Mouse (Mus musculus) hindbrain, embryonic 16.5 days (tissue): ENCODE results near the gene Rtl6. TPM values are rescaled to one million over a fixed set of nuclear protein-coding genes. Genes with fewer than 3 reads are reported as not detected.

Experiments
- ATAC-seq: fragments of 200-750 bp; cut with Nextera tagmentation; 2 replicates; pipeline ENCODE4 v1.8.0; 2017; ENCODE audit warnings: moderate TSS enrichment, moderate library complexity
- H3K27ac ChIP-seq: fragments of 300-500 bp; sonication (generic); 2 replicates; pipeline ENCODE4 v1.5.1; 2014; ENCODE audit warnings: low read depth, mild to moderate bottlenecking, control low read depth, low read length, moderate library complexity
- H3K27me3 ChIP-seq: fragments of 300-500 bp; sonication (generic); replicated peaks from 2 replicates; pipeline ENCODE4 v1.6.1; 2014; ENCODE audit warnings: low read length; ENCODE audit not compliant: control insufficient read depth, insufficient read depth
- H3K36me3 ChIP-seq: fragments of 300-500 bp; sonication (generic); 2 replicates; pipeline ENCODE4 v1.6.1; 2014; ENCODE audit warnings: mild to moderate bottlenecking, low read length, moderate library complexity, mixed read lengths; ENCODE audit not compliant: control insufficient read depth, insufficient read depth
- H3K4me1 ChIP-seq: fragments of 300-500 bp; sonication (generic); 2 replicates; pipeline ENCODE4 v1.6.1; 2014; ENCODE audit warnings: low read depth, low read length; ENCODE audit not compliant: control insufficient read depth, insufficient read depth
- H3K4me2 ChIP-seq: fragments of 300-500 bp; sonication (generic); 2 replicates; pipeline ENCODE4 v1.6.1; 2014; ENCODE audit warnings: mild to moderate bottlenecking, low read length, control low read depth, moderate library complexity
- H3K4me3 ChIP-seq: fragments of 300-500 bp; sonication (generic); 2 replicates; pipeline ENCODE4 v1.5.1; 2014; ENCODE audit warnings: mild to moderate bottlenecking, low read length, control low read depth, moderate library complexity
- H3K9ac ChIP-seq: fragments of 300-500 bp; sonication (generic); 2 replicates; pipeline ENCODE4 v1.6.1; 2014; ENCODE audit warnings: low read depth, mild to moderate bottlenecking, control low read depth, low read length, moderate library complexity
- H3K9me3 ChIP-seq: fragments of 300-500 bp; sonication (generic); 2 replicates; pipeline ENCODE4 v1.6.1; 2014; ENCODE audit warnings: mild to moderate bottlenecking, low read length, moderate library complexity; ENCODE audit not compliant: control insufficient read depth
- WGBS: fragments of 180-500 bp; shearing (Covaris S2); extraction: QIAGEN DNeasy Blood & Tissue Kit; methylation state at CpG from one replicate; pipeline ENCODE4 v1.1.7; 2014; 5-methylcytosine and 5-hydroxymethylcytosine counted together
- polyA plus RNA-seq: library from polyadenylated mRNA; unstranded; fragments of >200 nt; fragmentation: Nextera tagmentation; extraction: Ambion mirVana; gene quantifications from 2 replicates; pipeline ENCODE4 v1.2.1, GENCODE M21; 2015

Rtl6 gene
- polyA plus RNA-seq, 1 experiment from 2014 or later: 54.8 TPM

DNA sequence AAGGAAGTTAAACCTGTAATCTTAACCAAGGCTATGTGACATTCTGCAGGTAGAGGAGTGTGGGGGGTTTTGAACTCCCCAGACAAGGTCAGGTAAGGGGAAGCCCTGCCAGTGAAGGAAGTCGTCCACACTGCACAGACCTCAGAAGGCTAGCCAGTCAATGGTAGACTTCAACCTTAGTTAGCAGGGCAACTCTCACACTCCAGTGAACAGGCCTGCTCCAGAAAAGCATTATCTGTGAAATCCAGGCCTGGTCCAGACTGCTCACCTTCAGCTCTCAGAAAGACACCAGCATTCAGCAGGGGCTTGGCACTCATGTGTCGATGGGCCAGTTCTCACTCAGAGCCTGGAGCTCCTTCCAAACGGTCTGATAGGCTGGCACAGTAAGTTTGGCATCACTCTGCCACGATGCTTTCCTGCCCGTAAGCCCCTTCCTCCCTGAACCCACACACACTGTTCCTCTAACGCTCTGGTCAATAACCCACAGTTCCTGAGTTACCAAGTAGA is 8.3 kb downstream of the Rtl6 start:
- 85% methylated on average over 6 of the region's 6 CpGs for WGBS
- H3K36me3 ChIP-seq: no peaks in the 10 kb centered on the region
- no peak overlapping the region for H3K9ac ChIP-seq
- no peaks in the 10 kb centered on the region for H3K9me3 ChIP-seq
- H3K4me2 ChIP-seq: no peak overlapping the region
- H3K27me3 ChIP-seq: no peaks in the 10 kb centered on the region
- no peak overlapping the region for H3K27ac ChIP-seq
- peaks cover 9% of the 10 kb centered on the region for H3K4me1 ChIP-seq
- no peak for ATAC-seq
- no peak overlapping the region for H3K4me3 ChIP-seq

- H3K9ac ChIP-seq: no peak overlapping the region
- no peak overlapping the region for H3K27ac ChIP-seq
- H3K27me3 ChIP-seq: no peaks in the 10 kb centered on the region
- no peaks in the 10 kb centered on the region for H3K36me3 ChIP-seq
- no peaks in the 10 kb centered on the region for H3K9me3 ChIP-seq
- H3K4me2 ChIP-seq: no peak overlapping the region
- no peak for ATAC-seq
- WGBS: 97% methylated on average over 3 of the region's 3 CpGs
- peaks cover 4% of the 10 kb centered on the region; the same call in 1 of the 2 replicates for H3K4me1 ChIP-seq
- no peak overlapping the region for H3K4me3 ChIP-seq
These were observed 11.6 kb downstream of the Rtl6 start for GRCm38 (mm10) chr15:84546028-84546427.

DNA sequence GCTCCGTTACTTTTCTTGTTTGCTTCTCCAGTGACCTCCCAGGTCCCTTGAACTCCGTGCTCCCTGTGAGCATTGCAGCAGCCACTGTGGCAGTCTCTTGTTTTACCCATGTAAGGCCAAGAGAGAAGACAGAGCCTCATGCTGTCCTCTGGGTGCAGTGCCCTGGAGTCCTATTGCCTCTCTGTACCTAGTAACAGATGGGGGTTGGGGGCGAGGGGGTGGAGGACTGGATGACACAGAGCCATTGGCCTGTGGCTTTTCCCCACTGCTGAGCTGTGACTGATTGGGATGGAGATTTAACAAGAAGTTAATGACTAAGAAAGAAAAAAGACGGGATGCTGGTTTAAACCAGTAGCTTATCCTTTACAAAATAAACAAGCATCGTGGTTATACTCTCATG is 16.4 kb downstream of the Rtl6 start:
- ATAC-seq: no peak
- no peak overlapping the region for H3K9ac ChIP-seq
- 60% methylated on average over 5 of the region's 5 CpGs for WGBS

GRCm38 (mm10) chr15:84538974-84539588 is 18.5 kb downstream of the Rtl6 start:
- Histone ChIP-seq H3K4me3 (no peak overlapping the region), H3K27me3 (no peaks in the 10 kb centered on the region), H3K9ac (no peak overlapping the region), H3K9me3 (no peaks in the 10 kb centered on the region), H3K4me1 (no peaks in the 10 kb centered on the region), H3K36me3 (no peaks in the 10 kb centered on the region), H3K4me2 (no peak overlapping the region), H3K27ac (no peak overlapping the region)
- 84% methylated on average over 15 of the region's 15 CpGs for WGBS
- no peak for ATAC-seq

More for the DNA sequence above, 16.4 kb downstream of the Rtl6 start:
- Histone ChIP-seq H3K27me3 (no peaks in the 10 kb centered on the region), H3K4me2 (no peak overlapping the region), H3K9me3 (no peaks in the 10 kb centered on the region), H3K36me3 (no peaks in the 10 kb centered on the region), H3K27ac (no peak overlapping the region), H3K4me3 (no peak overlapping the region), H3K4me1 (peaks cover 4% of the 10 kb centered on the region; the same call in 1 of the 2 replicates)

DNA sequence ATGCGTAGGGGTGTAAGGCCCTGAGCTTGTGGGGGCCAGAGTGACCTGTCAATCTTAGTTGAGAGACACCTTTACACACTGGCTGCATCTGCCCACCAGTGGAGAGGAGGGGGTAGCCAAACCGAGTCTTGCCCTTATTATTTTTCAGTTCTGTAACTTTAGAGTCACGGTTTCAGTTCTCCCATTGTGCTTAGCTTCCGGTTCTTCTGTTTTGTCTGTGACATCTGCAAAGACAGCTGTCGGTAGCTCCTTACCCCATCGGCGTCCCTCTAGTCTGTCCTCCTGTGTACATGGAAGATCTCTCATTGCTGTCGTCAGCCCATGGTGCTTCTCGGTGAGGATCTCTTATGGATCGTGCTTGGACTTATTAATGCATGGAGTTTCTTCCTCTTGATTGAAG is 20.5 kb downstream of the Rtl6 start:
- no peaks in the 10 kb centered on the region for H3K27me3 ChIP-seq
- no peaks in the 10 kb centered on the region for H3K36me3 ChIP-seq
- H3K27ac ChIP-seq: no peak overlapping the region
- H3K9me3 ChIP-seq: no peaks in the 10 kb centered on the region
- no peak overlapping the region for H3K9ac ChIP-seq
- H3K4me3 ChIP-seq: no peak overlapping the region
- WGBS: 88% methylated on average over 10 of the region's 10 CpGs
- H3K4me2 ChIP-seq: no peak overlapping the region
- H3K4me1 ChIP-seq: peaks cover 5% of the 10 kb centered on the region
- ATAC-seq: no peak

GRCm38 (mm10) chr15:84536611-84537010 is 21.0 kb downstream of the Rtl6 start:
- no peak overlapping the region for H3K9ac ChIP-seq
- H3K4me2 ChIP-seq: no peak overlapping the region
- H3K4me1 ChIP-seq: peaks cover 8% of the 10 kb centered on the region
- H3K27me3 ChIP-seq: no peaks in the 10 kb centered on the region
- no peak for ATAC-seq
- H3K27ac ChIP-seq: no peak overlapping the region
- H3K9me3 ChIP-seq: no peaks in the 10 kb centered on the region
- no peak overlapping the region for H3K4me3 ChIP-seq
- no peaks in the 10 kb centered on the region for H3K36me3 ChIP-seq
- 90% methylated on average over 9 of the region's 9 CpGs for WGBS

GRCm38 (mm10) chr15:84535953-84536352 is 21.7 kb downstream of the Rtl6 start:
- H3K27me3 ChIP-seq: no peaks in the 10 kb centered on the region
- H3K9ac ChIP-seq: no peak overlapping the region
- no peak overlapping the region for H3K4me3 ChIP-seq
- H3K36me3 ChIP-seq: no peaks in the 10 kb centered on the region
- H3K9me3 ChIP-seq: no peaks in the 10 kb centered on the region
- H3K4me2 ChIP-seq: no peak overlapping the region
- ATAC-seq: no peak
- peaks cover 9% of the 10 kb centered on the region for H3K4me1 ChIP-seq
- whole genome bisulfite sequencing: 82% methylated on average over 2 of the region's 2 CpGs
- no peak overlapping the region for H3K27ac ChIP-seq

DNA sequence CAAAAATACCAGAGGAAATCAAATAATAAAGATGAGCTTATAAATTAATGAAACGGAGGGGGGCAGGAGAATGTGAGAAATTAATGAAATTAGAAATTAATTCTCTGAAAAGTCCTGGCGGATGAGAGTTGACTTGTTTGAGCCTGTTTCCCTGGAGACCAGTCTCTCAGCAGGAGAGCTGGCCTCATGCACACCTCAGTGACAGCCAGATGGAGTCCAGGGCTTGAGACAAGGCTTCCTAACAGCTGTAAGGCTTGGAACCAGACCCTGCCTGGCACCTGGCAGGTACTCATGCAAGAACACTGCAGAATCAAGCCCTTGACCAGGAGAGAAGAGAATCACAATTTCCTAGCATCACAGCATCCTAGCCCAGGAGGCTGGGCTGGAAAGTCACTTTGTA is 25.4 kb downstream of the Rtl6 start:
- no peak overlapping the region for H3K9ac ChIP-seq
- no peaks in the 10 kb centered on the region for H3K36me3 ChIP-seq
- H3K9me3 ChIP-seq: no peaks in the 10 kb centered on the region
- no peak for ATAC-seq
- H3K4me3 ChIP-seq: no peak overlapping the region
- 51% methylated on average over 2 of the region's 2 CpGs for WGBS
- H3K4me1 ChIP-seq: peaks cover 10% of the 10 kb centered on the region
- H3K4me2 ChIP-seq: no peak overlapping the region
- H3K27ac ChIP-seq: no peak overlapping the region
- H3K27me3 ChIP-seq: no peaks in the 10 kb centered on the region

GRCm38 (mm10) chr15:84531535-84531934 is 26.1 kb downstream of the Rtl6 start:
- WGBS: 21% methylated on average over 10 of the region's 10 CpGs
- Histone ChIP-seq H3K9me3 (no peaks in the 10 kb centered on the region), H3K4me2 (no peak overlapping the region), H3K9ac (no peak overlapping the region), H3K27ac (no peak overlapping the region), H3K4me1 (peaks cover 17% of the 10 kb centered on the region), H3K27me3 (no peaks in the 10 kb centered on the region), H3K36me3 (no peaks in the 10 kb centered on the region), H3K4me3 (no peak overlapping the region)
- peak; percentile 46; the same call in 1 of the 2 replicates for ATAC-seq
